Mouse (Mus musculus) 3T3-L1 (cell line): Measurements from ENCODE around the gene Pum2.

Experiments
- DNase-seq: peaks from one replicate; pipeline ENCODE4 v3.0.0-alpha.2; 2015; ENCODE audit warnings: low read depth, low spot score

Gene Pum2

DNA sequence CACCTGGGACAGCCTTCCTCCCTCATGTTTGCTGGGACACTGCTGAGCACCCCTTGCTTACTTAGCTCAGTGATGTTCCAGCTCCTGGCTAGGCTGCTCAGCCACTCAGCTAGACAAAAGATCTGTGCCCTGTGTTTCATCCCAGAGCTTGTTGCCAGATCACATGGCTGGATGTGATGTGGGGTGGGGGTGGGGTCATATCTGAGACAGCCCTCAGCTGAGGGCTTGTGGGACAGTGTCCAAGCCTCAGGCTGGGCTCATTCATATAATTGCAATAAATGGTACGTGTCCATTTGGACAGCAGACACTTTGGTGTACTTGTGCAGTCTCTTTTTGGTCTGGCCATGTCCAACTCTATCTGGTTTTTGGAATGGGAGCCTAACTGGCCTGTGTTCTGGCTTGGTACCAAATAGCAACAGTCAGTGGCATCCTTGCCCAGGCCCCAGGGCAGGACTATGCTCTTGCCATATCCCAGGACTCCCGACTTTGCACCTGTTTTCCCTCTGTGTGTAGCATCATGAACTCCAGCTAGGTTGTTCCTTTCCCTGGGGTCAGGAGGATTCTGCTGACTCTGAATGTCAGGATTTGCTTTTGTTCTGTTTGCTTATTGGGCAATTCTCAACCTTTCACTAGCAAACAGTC lies 119.6 kb downstream of the Pum2 start:
- no peak for DNase-seq

DNA sequence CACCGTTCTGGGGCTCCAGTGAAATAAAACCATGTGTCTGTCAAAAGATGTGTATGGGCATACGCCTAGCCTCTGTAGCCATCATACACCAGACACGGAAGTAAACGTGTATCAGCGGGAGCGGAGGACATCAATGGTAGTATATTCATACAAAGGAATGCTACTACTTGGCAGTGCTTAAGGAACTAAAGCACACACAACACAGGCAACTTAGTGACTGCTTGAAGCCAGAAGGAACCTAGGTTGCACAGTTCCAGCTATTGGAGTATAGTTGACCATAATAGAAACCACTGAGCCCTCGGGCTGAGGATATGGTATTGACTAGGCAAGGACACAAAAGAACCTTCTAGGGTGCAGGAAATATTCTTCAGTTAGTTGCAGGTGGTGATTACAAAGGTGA lies 124.0 kb downstream of the Pum2 start:
- no peak for DNase-seq

DNA sequence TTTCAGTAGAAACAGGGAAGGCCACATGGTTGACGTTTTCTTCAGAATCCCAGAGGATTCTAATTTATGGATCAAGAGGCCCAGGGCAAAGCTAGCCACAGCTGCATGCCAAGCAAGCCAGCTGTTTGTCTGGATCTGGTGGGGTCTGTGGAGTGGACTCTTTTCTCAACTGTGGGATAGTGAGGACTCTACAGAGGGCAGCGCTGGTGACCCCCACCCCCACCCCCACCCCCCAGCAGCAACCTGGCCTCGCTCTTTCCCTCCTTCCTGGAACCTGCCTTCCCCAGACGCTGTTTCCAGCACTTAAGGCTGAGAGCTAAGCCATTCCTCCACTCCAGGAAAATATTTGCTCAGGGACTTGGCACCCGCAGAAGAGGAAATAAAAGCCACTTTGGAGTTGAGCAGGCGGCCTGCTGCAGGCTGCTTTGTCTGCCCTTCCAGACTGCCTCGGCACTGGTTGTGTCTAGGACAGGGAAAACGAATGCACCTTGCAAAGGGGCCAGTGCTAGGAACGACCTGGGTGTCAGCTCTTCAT lies 124.6 kb downstream of the Pum2 start:
- DNase-seq, result no peak
